Mouse (Mus musculus) liver, embryonic 14.5 days (tissue): ENCODE measurements at regions not wholly inside any gene's neighbourhood (a gene's known extent, or its start where the extent isn't known, plus 50 kb on each side); places are given as distances from the start of the nearest gene placed in this dataset.

Experiments
- CTCF ChIP-seq: IDR thresholded peaks from 2 replicates; pipeline ENCODE4 v1.5.1; 2016; ENCODE audit warnings: antibody characterized with exemption, low read depth, control low read depth
- EP300 ChIP-seq: IDR thresholded peaks from 2 replicates; pipeline ENCODE4 v1.6.1; 2016; ENCODE audit warnings: antibody characterized with exemption, low read depth

DNA sequence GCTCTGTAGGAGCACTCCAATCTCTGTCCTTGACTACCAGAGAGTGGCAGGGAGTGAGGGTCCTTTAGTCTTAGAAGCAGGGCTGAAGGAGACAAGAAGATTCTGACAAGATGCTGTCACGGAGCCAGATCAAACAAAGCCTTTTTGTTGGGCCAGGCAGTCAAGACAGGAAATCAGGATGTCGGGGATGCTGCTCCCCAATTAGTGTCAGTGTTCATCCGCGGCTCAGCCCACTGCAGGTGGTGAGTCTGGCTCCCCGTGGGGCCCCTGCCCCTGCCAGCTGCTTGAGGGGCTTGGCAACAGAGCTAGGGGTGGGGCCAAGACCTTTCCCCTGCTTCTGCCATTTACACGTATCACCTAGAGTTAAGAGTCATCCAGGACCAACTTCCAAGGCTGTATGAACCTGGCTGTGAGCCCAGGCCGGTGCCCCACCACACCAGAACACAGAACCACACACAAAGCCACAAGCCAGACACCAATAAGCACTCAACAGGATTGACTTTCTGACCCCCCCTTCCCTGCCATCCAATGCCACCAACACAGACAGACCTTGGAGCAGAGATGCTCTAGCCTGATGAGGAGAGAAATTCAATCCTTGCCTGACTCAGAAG, 137.5 kb downstream of the Cct6b start:
- TF ChIP-seq CTCF (no peak), EP300 (no peak)
